Mouse (Mus musculus): Measurements from ENCODE around the gene Tbc1d8. TPM values are rescaled to one million over a fixed set of nuclear protein-coding genes. Genes with fewer than 3 reads are reported as not detected.

Gene Tbc1d8
- polyA plus RNA-seq, 1 experiment from 2014 or later, result 9.9 TPM

DNA sequence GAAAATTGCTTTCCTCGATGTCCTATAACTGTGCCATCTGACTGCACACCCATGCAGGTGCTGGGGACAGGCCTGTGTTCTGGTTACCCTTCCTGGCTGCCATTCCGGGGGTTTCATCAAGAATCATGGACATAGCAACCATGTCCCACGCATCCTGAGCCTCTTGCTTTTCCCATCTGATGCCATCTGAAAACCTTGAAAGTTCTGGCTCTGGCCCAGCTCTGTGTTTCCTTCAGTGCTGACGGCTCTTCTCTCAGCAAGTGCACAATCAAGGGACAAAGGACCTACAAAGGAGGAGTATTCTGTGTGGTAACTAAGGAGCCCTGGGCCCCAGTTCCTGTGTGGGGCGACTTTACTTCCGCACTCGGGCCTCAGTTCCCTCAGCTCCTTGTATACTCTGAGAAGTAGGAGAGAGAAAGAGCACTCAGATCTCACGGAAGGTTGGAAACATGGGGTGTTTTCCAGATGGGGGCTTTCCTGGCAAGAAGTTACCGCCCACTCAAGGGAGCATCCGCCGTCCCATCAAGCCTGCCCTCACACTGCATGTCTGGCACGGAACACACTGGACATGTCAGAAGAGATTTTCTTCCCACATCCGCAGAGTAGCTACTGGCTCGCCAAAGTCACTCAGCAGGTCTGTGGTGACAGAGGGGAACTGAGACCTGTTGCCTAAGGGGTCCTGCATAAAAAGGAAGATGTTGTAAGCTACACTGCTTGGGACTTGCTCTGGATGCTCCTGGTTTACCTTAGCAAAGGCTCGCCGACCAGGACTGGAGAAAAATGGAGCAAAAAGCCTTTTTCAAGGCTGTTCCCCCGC, 24.5 kb upstream of the Tbc1d8 start:
- ATAC-seq (replicated peaks; ENCODE audit: low FRiP score), result no peak
- Histone ChIP-seq H3K36me3 (no peaks in the 10 kb centered on the region), H3K27ac (no peak overlapping the region), H3K4me3 (replicated peaks) (no peak overlapping the region), H3K9me3 (replicated peaks) (no peaks in the 10 kb centered on the region), H3K4me2 (no peak overlapping the region), H3K9ac (no peak overlapping the region), H3K4me1 (no peaks in the 10 kb centered on the region), H3K27me3 (no peaks in the 10 kb centered on the region)
- WGBS, result 81% methylated on average over 17 of the region's 17 CpGs

DNA sequence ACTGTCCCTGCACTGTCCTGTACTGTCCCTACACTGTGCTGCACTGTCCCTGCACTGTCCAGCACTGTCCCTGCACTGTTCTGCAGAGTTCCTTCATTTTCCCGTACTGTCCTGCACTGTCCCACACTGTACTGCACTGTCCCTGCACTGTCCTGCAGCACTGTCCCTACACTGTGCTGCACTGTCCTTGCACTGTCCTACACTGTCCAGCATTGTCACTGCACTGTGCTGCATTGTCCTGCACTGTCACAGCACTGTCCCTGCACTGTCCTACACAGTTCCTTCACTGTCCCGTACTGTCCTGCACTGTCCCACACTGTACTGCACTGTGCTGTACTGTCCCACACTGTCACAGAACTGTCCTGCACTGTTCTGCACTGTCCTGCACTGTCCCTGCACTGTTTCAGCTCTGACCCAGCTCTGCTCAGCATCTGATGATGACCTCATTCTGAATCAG, 21.0 kb upstream of the Tbc1d8 start:
- Histone ChIP-seq H3K4me1 (no peaks in the 10 kb centered on the region), H3K9me3 (replicated peaks) (peaks cover 4% of the 10 kb centered on the region; the same call in 1 of the 2 replicates), H3K4me2 (no peak overlapping the region), H3K4me3 (replicated peaks) (no peak overlapping the region), H3K27me3 (no peaks in the 10 kb centered on the region), H3K36me3 (no peaks in the 10 kb centered on the region), H3K27ac (no peak overlapping the region), H3K9ac (no peak overlapping the region)
- WGBS, result 88% methylated on average over 2 of the region's 2 CpGs
- ATAC-seq (replicated peaks; ENCODE audit: low FRiP score), result peak; percentile 62

DNA sequence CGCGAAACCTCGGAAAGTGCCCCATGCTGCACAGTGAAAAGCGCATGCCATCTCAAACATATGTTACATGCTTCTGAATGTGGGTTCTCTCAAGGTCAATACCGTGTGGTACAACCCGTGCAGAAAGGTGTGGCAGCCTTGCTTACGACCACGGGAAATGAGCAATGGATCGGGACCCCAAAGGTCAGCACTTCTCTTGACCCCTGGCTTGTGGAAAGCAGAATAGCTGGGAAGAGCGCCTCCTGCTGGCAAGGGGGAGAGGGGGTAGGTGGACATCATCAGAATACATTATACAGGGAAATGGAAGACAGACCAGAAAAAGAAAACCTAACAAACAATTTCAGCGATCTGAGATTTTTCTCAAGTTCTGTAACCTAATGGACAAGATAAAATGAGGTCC, 19.2 kb upstream of the Tbc1d8 start:
- WGBS, result 86% methylated on average over 11 of the region's 11 CpGs
- H3K4me3 ChIP-seq (replicated peaks), result no peak overlapping the region
- H3K4me1 ChIP-seq, result no peaks in the 10 kb centered on the region
- no peaks in the 10 kb centered on the region for H3K27me3 ChIP-seq
- no peak overlapping the region for H3K4me2 ChIP-seq
- H3K36me3 ChIP-seq, result no peaks in the 10 kb centered on the region
- no peak for ATAC-seq (replicated peaks; ENCODE audit: low FRiP score)
- H3K9ac ChIP-seq, result no peak overlapping the region
- no peak overlapping the region for H3K27ac ChIP-seq
- peaks cover 4% of the 10 kb centered on the region; the same call in 1 of the 2 replicates for H3K9me3 ChIP-seq (replicated peaks)

DNA sequence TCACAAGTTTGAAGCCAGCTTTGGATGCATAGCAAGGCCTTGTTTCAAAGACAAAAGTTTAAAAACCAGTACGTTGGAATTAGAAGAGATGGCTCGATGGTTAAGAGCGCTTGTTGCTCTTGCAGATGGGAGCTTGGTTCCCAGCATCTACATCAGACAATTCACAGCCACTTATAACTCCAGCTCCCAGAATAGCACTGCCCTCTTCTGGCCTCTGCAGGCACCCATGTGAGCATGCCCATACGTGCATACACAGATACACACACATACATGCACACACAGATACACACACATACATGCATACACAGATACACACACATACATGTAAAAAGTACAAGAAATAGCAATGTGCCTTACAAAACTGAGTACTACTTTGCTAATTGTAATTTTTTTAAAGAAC, 18.4 kb upstream of the Tbc1d8 start:
- ATAC-seq (replicated peaks; ENCODE audit: low FRiP score), result no peak
- Histone ChIP-seq H3K4me1 (no peaks in the 10 kb centered on the region), H3K36me3 (no peaks in the 10 kb centered on the region), H3K4me3 (replicated peaks) (no peak overlapping the region), H3K9me3 (replicated peaks) (peaks cover 4% of the 10 kb centered on the region; the same call in 1 of the 2 replicates), H3K27ac (no peak overlapping the region), H3K9ac (no peak overlapping the region), H3K27me3 (no peaks in the 10 kb centered on the region), H3K4me2 (no peak overlapping the region)
- 96% methylated on average over 4 of the region's 4 CpGs for WGBS

DNA sequence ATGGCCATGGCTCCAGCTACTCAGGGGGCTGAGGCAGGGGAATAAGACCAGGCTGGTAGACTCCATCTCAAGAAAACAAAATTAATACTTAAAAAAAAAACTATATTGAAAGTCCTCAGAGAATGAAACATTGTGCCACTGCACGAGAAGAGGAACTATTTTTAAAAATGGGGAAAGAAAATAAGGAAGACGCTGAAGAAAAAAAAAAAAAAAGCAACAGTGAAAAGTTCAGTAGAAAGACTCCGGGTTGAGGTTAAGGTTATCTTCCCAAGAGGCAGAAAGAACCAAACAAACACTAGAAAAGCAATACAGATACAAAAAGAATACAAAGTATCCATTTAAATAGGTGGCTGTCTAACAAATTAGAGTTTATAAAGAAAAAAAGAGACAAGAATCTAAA, 15.1 kb upstream of the Tbc1d8 start:
- H3K4me2 ChIP-seq, result no peak overlapping the region
- 75% methylated on average over 3 of the region's 3 CpGs for WGBS

DNA sequence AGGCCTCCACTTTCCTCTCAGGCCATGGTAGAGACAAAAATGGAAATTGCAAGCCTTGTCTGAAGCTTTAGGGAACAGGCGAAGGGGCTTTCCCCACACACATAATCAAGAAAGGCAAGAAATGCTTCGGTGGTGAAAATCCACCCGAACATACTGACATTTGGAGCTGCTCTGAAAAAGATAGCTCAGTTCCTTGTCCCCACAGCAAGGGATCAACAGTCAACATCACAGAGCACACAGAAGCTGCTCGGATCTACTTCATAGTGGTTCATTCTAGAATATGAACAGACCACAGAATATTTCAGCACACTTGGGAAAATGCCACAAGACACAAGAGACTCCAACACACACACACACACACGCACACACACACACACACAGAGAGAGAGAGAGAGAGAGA, 14.6 kb upstream of the Tbc1d8 start:
- H3K9me3 ChIP-seq (replicated peaks), result peaks cover 4% of the 10 kb centered on the region; the same call in 1 of the 2 replicates
- H3K4me2 ChIP-seq, result no peak overlapping the region
- H3K36me3 ChIP-seq, result no peaks in the 10 kb centered on the region
- H3K4me1 ChIP-seq, result no peaks in the 10 kb centered on the region
- WGBS, result 82% methylated on average over 5 of the region's 5 CpGs
- no peaks in the 10 kb centered on the region for H3K27me3 ChIP-seq
- H3K27ac ChIP-seq, result no peak overlapping the region
- no peak overlapping the region for H3K9ac ChIP-seq
- no peak overlapping the region for H3K4me3 ChIP-seq (replicated peaks)
- ATAC-seq (replicated peaks; ENCODE audit: low FRiP score), result no peak

More for the DNA sequence above, 15.1 kb upstream of the Tbc1d8 start:
- H3K9me3 ChIP-seq (replicated peaks), result peaks cover 4% of the 10 kb centered on the region; the same call in 1 of the 2 replicates
- H3K27ac ChIP-seq, result no peak overlapping the region
- H3K36me3 ChIP-seq, result no peaks in the 10 kb centered on the region
- H3K4me3 ChIP-seq (replicated peaks), result no peak overlapping the region
- no peak overlapping the region for H3K9ac ChIP-seq
- no peaks in the 10 kb centered on the region for H3K4me1 ChIP-seq
- no peaks in the 10 kb centered on the region for H3K27me3 ChIP-seq
- ATAC-seq (replicated peaks; ENCODE audit: low FRiP score), result no peak

DNA sequence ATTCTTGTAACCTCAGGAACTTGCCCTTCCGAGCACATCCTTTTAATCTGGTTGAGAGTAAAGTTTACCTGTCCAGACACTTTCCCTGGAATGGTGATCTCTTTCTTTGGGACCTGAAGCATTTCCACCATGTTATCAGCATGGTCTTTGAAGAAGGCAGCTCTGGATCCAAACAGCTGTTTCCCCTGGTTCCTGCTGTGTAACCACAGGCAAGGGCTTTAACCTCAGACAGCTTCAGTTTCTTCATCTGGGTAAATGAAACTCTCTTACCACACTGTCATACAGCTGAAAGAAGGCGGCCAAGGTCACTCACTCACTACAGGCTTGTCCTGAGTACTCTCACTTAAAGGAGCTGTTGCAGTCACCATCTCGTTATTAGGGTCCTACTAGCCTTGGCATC, 8.8 kb upstream of the Tbc1d8 start:
- H3K4me2 ChIP-seq, result no peak overlapping the region
- ATAC-seq (replicated peaks; ENCODE audit: low FRiP score), result no peak
- no peak overlapping the region for H3K27ac ChIP-seq
- H3K9me3 ChIP-seq (replicated peaks), result no peaks in the 10 kb centered on the region
- no peak overlapping the region for H3K9ac ChIP-seq
- no peaks in the 10 kb centered on the region for H3K36me3 ChIP-seq
- WGBS, result 74% methylated on average over 3 of the region's 3 CpGs
- H3K4me3 ChIP-seq (replicated peaks), result no peak overlapping the region
- H3K27me3 ChIP-seq, result no peaks in the 10 kb centered on the region
- 0 out of 2 replicates have a peak, but pooled peaks cover under 1% of the 10 kb centered on the region for H3K4me1 ChIP-seq

DNA sequence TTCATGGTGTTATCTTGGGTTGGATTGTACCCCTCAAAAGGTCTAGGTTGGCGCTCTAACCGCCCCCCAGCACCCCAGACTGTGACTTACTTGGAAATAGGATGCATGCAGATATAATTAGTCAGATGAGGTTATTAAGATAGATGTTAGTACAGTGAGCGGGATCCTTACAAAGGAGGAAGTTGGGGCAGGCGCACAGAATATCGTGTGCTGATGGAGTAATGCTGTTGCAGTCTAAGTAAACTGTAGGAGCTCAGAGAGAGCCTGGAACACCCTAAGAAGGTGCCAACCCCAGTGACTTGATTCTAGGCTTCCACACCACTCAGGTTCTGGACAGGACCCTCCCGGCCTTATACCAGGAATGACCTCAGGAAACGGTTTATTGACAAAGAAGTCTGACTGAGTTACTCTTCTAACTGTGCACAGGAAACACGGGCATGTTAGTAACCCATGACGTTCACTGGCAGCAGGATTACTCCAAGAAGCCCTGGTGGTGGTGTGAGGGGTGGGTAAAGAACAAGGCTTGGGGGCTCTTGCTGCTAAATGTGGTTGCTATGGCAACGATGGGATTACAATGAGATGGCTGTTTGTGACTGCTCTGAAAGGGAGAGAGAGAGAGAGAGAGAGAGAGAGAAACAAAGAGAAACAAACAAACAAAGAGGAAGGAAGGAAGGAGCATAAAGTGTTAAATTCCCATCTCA, 3.7 kb upstream of the Tbc1d8 start:
- H3K9ac ChIP-seq, result no peak overlapping the region
- 61% methylated on average over 10 of the region's 10 CpGs for WGBS
- peaks cover 19% of the 10 kb centered on the region for H3K4me1 ChIP-seq
- peaks cover 4% of the 10 kb centered on the region; the same call in 1 of the 2 replicates for H3K27me3 ChIP-seq
- no peak overlapping the region for H3K4me3 ChIP-seq (replicated peaks)
- no peak for ATAC-seq (replicated peaks; ENCODE audit: low FRiP score)
- H3K36me3 ChIP-seq, result no peaks in the 10 kb centered on the region
- no peaks in the 10 kb centered on the region for H3K9me3 ChIP-seq (replicated peaks)
- H3K4me2 ChIP-seq, result no peak overlapping the region
- no peak overlapping the region for H3K27ac ChIP-seq

DNA sequence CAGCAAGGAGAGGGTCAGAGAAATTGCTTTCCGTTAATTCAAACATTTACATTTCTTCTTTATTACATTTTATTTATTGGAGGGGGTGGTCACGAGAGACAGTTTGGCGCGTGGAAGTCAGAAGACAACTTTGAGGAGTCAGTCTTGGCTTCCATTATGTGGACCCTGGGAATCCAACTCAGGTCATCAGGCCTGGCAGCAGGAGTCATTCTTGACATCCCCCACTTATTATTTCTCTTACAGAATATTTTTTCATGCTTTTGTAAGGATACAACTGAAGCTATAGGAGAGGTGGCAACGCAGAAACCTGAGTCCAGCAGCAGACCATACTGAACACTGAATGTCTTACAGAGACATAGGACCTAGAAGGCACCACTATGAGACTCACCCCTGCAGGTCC, 699 bp upstream of the Tbc1d8 start:
- H3K36me3 ChIP-seq, result no peaks in the 10 kb centered on the region
- 0 out of 2 replicates have a peak, but pooled peaks cover 2% of the 10 kb centered on the region for H3K9me3 ChIP-seq (replicated peaks)
- H3K4me2 ChIP-seq, result peak overlapping the region; percentile 95
- 53% methylated on average over 5 of the region's 5 CpGs for WGBS
- peaks cover 11% of the 10 kb centered on the region; the same call in 1 of the 2 replicates for H3K27me3 ChIP-seq
- no peak overlapping the region for H3K27ac ChIP-seq
- peaks cover 29% of the 10 kb centered on the region for H3K4me1 ChIP-seq
- no peak overlapping the region for H3K9ac ChIP-seq
- no peak for ATAC-seq (replicated peaks; ENCODE audit: low FRiP score)
- no peak overlapping the region for H3K4me3 ChIP-seq (replicated peaks)

DNA sequence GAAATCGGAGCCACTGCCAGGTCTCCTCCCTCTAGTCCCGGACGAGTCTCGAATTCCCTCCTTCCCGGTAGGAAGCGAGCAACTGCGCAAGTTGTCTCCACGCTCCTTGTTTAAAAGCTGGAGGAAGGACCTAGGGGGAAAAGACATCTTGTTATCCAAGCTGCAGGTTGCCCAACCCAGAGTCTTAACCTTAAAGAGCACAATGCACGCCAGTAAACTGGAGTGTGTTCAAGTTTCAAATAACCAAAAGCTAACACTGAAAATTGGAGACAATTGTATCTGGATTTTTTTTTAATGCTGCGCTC, 293 bp upstream of the Tbc1d8 start:
- Histone ChIP-seq H3K9me3 (replicated peaks) (0 out of 2 replicates have a peak, but pooled peaks cover 2% of the 10 kb centered on the region), H3K27me3 (peaks cover 11% of the 10 kb centered on the region; the same call in 1 of the 2 replicates), H3K4me2 (peak overlapping the region; percentile 95), H3K36me3 (no peaks in the 10 kb centered on the region), H3K9ac (peak overlapping the region; percentile 24; the same call in 1 of the 2 replicates), H3K4me3 (replicated peaks) (peak overlapping the region; percentile 62), H3K4me1 (peaks cover 29% of the 10 kb centered on the region), H3K27ac (peak overlapping the region; percentile 88)
- WGBS, result 3% methylated on average over 10 of the region's 10 CpGs
- ATAC-seq (replicated peaks; ENCODE audit: low FRiP score), result no peak

DNA sequence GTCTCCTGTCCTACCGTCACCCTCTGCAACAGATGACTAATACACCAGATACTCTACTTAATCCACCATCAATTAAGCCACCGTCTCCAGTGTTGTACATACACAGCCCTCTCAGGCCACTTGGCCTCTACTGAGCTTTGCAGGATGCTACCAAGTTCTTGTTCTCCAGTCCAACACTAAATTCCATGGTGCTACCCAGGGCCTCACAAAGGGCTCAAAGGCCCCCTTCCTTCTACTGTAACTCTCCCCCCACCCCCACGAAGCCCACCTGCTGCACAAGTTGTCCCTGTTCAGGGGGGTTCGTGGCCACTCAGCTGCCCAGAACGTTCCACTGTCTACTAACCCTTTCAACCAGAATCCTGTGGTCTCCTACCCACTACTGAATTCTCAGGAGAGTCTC, 1.5 kb downstream of the Tbc1d8 start:
- Histone ChIP-seq H3K27ac (no peak overlapping the region), H3K4me2 (peak overlapping the region; percentile 95), H3K9ac (no peak overlapping the region), H3K9me3 (replicated peaks) (0 out of 2 replicates have a peak, but pooled peaks cover 2% of the 10 kb centered on the region), H3K4me3 (replicated peaks) (peak overlapping the region; percentile 62), H3K36me3 (no peaks in the 10 kb centered on the region), H3K4me1 (peaks cover 25% of the 10 kb centered on the region), H3K27me3 (peaks cover 11% of the 10 kb centered on the region; the same call in 1 of the 2 replicates)
- 66% methylated on average over 5 of the region's 5 CpGs for WGBS
- no peak for ATAC-seq (replicated peaks; ENCODE audit: low FRiP score)

DNA sequence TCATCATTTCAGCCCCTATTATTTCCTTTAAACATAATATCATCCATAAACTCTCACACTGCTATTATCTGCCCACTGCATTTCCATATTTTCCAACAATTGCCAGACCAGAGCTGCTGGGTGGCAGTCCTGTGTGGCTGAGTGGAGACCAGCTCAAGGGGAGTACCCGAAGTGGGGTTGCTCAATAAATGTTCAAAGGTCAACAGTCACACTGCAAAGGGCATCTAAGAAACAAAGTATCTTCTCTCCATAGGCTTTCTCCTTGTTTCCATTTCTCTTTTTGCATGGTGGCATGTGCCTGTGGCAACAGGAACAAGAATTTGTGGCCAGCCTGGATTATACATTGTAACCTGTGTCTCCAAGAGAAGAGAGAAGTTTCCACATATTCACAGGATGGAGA, 2.2 kb downstream of the Tbc1d8 start:
- WGBS, result 78% methylated on average over 1 of the region's 1 CpGs
- no peak overlapping the region for H3K4me2 ChIP-seq
- H3K27ac ChIP-seq, result no peak overlapping the region
- H3K27me3 ChIP-seq, result peaks cover 11% of the 10 kb centered on the region; the same call in 1 of the 2 replicates
- H3K9me3 ChIP-seq (replicated peaks), result 0 out of 2 replicates have a peak, but pooled peaks cover 2% of the 10 kb centered on the region
- no peak overlapping the region for H3K9ac ChIP-seq
- H3K36me3 ChIP-seq, result no peaks in the 10 kb centered on the region
- H3K4me1 ChIP-seq, result peaks cover 25% of the 10 kb centered on the region
- H3K4me3 ChIP-seq (replicated peaks), result no peak overlapping the region
- ATAC-seq (replicated peaks; ENCODE audit: low FRiP score), result no peak

All from kidney, embryonic 15.5 days (tissue).